Mouse (Mus musculus): ENCODE data around the gene Mier3. TPM values are rescaled to one million over a fixed set of nuclear protein-coding genes. Genes with fewer than 3 reads are reported as not detected.

Gene Mier3
- polyA plus RNA-seq, 1 experiment from 2014 or later: 19.5 TPM

DNA sequence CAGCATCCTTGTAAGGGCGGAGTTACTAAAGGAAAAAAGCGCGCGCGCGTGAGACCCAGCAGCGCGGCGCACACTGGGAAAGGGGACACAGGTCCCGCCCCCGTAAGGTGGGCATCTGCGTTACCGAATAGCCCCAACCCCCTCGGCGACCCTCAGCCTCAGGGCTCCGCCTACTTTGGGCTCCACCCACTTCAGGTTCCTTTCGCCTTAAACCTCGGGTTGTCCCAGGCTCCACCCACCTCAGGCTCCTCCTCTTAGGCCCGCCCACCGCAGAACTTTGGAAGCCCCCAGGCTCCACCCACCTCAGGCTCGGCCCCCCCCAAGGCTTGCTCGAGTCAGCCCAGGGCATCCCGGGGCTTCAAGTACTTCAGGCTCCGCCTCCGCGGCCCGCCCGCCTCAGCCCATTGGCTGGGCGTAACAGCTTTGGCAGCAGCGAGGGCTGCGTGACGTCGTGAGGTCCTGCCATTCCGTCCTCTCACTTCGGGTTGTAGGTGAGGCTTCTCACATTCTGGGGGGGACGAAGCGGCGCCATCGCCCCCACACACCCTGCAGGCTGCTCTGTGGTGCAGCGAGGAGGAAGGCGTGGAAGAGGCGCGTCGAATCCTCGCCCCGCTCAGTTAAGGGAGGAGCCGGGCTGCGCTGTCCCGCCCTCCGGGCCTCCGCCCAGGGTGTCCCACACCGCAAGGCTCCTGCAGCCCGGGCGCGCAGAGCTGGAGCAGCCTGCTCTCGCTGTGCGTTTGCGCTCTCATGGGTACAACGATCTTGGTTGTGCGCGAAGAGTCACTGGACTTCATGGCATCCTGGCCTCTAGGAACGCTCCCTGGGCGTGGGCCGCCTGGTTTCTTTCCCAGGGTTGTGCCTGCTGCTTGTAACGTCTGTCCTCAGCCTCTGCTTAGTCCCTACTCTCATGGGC, 44.6 kb downstream of the Mier3 start:
- Histone ChIP-seq H3K27ac (ENCODE audit: low read length) (peak overlapping the region; percentile 66), H3K27me3 (ENCODE audit: control insufficient read depth, insufficient read depth, low read depth, low read length) (no peaks in the 10 kb centered on the region), H3K36me3 (ENCODE audit: control insufficient read depth, insufficient read depth, low read length) (no peaks in the 10 kb centered on the region), H3K4me2 (ENCODE audit: low read length) (peak overlapping the region; percentile 89), H3K9me3 (replicated peaks; ENCODE audit: control insufficient read depth, low read length, poor library complexity, severe bottlenecking) (0 out of 2 replicates have a peak, but pooled peaks cover 2% of the 10 kb centered on the region), H3K4me1 (ENCODE audit: control insufficient read depth, insufficient read depth, low read length) (peaks cover 8% of the 10 kb centered on the region; the same call in 1 of the 2 replicates), H3K4me3 (ENCODE audit: low read depth, low read length) (peak overlapping the region; percentile 76), H3K9ac (ENCODE audit: low read depth, low read length) (peak overlapping the region; percentile 71)
- peak; percentile 99 for ATAC-seq
- under 1% methylated on average over 64 of the region's 65 CpGs for WGBS

DNA sequence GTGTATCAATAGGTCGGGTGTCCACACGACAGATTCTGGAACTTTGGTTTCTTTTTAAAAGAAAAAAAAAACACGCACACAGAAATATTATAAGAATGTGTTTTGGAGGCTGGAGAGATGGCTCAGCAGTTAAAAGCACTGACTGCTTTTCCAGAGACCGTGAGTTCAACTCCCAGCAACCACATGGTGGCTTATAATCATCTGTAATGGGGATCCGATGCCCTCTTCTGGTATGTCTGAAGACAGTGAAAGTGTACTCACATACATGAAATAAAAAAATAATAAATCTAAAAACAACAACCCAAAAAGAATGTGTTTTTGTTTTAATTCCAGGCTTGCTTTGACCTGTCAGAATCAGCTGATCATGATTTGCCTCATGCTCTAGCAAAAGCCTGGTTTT, 46.1 kb downstream of the Mier3 start:
- Histone ChIP-seq H3K27ac (ENCODE audit: low read length) (no peak overlapping the region), H3K4me2 (ENCODE audit: low read length) (no peak overlapping the region), H3K36me3 (ENCODE audit: control insufficient read depth, insufficient read depth, low read length) (no peaks in the 10 kb centered on the region), H3K27me3 (ENCODE audit: control insufficient read depth, insufficient read depth, low read depth, low read length) (no peaks in the 10 kb centered on the region), H3K4me1 (ENCODE audit: control insufficient read depth, insufficient read depth, low read length) (peaks cover 8% of the 10 kb centered on the region; the same call in 1 of the 2 replicates), H3K9ac (ENCODE audit: low read depth, low read length) (no peak overlapping the region), H3K4me3 (ENCODE audit: low read depth, low read length) (no peak overlapping the region), H3K9me3 (replicated peaks; ENCODE audit: control insufficient read depth, low read length, poor library complexity, severe bottlenecking) (0 out of 2 replicates have a peak, but pooled peaks cover 2% of the 10 kb centered on the region)
- no peak for ATAC-seq
- WGBS: 94% methylated on average over 5 of the region's 5 CpGs

DNA sequence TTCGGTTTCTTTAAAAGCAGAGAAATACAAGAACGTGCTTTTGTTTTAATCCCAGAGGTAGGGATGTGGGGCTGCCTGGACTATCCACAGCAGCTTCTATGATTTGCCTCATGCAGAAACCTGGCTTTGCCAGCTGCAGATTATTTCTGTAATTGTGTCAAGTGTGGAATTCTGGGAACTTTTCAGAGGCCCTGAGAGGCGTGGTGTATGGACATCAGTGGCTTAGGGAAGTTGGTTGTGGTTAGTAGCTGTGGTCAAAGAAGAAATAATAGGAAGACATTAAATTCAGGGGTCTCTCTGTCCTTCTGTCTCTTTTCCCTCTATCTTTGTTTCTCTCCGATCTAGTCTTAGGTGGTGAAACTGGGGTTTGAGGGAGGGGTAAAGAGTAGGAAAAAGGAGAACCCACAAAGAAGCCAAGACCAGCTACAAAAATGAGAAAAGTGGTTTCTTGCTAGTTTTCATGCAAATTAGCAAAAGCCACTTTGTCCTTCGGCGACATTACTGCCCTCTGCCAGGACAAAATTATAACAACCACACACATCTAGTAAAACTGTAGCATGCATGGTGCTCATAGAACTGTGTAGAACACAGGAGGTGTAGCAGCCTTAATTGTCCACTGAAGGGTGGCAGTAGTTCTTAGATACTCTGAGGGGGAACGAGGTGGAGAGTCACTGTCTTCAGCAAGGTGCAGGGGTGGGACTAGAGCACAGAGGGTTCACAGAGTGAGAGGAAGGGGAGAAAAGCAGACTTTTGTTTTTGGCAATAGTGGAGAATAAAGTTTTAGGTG, 60.6 kb downstream of the Mier3 start:
- Histone ChIP-seq H3K9me3 (replicated peaks; ENCODE audit: control insufficient read depth, low read length, poor library complexity, severe bottlenecking) (no peaks in the 10 kb centered on the region), H3K27me3 (ENCODE audit: control insufficient read depth, insufficient read depth, low read depth, low read length) (no peaks in the 10 kb centered on the region), H3K9ac (ENCODE audit: low read depth, low read length) (no peak overlapping the region), H3K36me3 (ENCODE audit: control insufficient read depth, insufficient read depth, low read length) (no peaks in the 10 kb centered on the region), H3K27ac (ENCODE audit: low read length) (no peak overlapping the region), H3K4me3 (ENCODE audit: low read depth, low read length) (no peak overlapping the region), H3K4me2 (ENCODE audit: low read length) (no peak overlapping the region), H3K4me1 (ENCODE audit: control insufficient read depth, insufficient read depth, low read length) (no peaks in the 10 kb centered on the region)
- no peak for ATAC-seq
- 78% methylated on average over 7 of the region's 7 CpGs for WGBS

DNA sequence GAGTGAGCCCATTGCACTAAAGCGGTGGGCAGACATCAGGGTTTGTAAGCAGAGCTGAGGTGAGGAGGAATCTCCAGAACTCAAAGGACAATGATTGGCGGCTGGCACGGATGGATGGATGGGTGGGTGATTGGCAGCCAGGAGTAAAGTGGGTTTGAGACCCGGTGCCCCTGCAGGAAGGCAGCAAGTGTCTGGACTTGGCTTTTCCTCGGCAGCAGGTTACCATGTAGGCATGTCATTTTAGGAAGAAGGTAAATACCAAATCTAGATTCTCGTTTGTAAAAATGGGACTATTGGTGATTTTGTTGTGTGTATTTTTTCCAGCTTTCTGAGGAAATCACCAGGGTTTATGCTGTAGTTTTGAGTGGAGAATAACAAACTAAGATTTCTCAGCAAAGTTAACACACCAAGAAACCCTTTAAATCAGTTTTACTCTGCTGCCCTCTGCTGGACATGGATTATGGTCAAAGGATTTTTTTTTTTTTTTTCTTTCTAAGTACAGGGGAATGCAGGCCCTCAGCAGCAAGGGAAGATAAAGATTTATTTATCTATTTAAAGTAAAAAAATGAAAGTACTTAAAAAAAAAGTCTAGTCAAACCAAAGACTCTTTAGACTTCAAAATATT, 61.3 kb downstream of the Mier3 start:
- Histone ChIP-seq H3K4me2 (ENCODE audit: low read length) (no peak overlapping the region), H3K27ac (ENCODE audit: low read length) (no peak overlapping the region), H3K9me3 (replicated peaks; ENCODE audit: control insufficient read depth, low read length, poor library complexity, severe bottlenecking) (no peaks in the 10 kb centered on the region), H3K27me3 (ENCODE audit: control insufficient read depth, insufficient read depth, low read depth, low read length) (no peaks in the 10 kb centered on the region), H3K36me3 (ENCODE audit: control insufficient read depth, insufficient read depth, low read length) (no peaks in the 10 kb centered on the region), H3K4me1 (ENCODE audit: control insufficient read depth, insufficient read depth, low read length) (no peaks in the 10 kb centered on the region), H3K4me3 (ENCODE audit: low read depth, low read length) (no peak overlapping the region), H3K9ac (ENCODE audit: low read depth, low read length) (no peak overlapping the region)
- no peak for ATAC-seq
- WGBS: 67% methylated on average over 6 of the region's 6 CpGs

DNA sequence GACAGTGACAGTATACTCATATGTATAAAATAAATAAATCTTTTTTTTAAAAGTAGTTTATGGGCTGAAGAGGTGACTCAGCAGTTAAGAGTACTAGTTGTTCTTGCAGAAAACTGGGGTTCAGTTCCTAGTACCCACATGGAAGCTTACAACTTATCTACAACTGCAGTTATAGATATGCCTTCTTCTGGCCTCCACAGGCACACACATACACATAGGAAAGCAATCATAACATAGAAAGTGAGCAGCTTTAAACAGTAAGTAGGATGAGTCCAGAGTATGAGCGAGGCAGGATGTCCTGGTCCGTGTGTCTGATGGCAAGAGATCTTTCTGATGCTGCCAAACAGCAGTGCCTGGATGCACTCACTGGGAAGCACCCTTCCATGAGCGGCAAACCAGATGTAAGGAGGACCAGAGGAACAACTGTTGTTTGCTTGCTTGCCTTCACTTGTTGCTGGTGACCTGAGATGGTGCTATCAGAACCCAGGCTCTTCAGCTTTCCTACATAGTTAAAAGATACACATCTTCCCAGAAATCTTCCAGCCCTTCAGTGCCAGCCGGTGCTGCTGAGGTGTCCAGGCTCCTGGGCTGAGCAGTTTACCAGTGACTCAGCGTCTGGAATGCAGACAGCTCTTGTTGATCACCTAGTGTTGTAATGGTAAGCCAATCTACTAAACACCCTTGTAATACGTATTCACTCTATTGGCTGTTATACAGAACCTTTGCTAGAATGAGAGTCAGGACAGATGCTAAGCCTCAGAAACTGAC, 63.6 kb downstream of the Mier3 start:
- WGBS: 86% methylated on average over 6 of the region's 6 CpGs
- no peaks in the 10 kb centered on the region for H3K27me3 ChIP-seq (ENCODE audit: control insufficient read depth, insufficient read depth, low read depth, low read length)

DNA sequence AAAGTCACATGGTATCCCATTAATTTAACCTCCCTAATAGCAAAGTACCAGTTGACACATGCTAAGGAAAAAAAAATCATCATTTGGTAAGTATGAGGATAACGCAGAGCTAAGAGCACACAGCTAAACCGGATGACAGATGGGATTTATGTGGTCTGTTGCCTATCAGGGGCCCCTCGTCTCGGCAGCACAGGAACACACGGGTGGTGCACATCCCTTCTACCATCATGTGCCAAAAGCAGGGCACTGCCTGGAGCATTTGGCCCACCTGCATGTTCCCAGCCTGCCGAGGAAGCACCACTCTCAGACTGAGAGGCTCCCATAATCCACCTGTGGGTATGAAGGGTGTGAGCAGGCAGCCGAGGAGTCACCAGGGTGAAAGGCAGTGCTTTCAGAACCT, 64.4 kb downstream of the Mier3 start:
- Histone ChIP-seq H3K27me3 (ENCODE audit: control insufficient read depth, insufficient read depth, low read depth, low read length) (no peaks in the 10 kb centered on the region), H3K4me1 (ENCODE audit: control insufficient read depth, insufficient read depth, low read length) (no peaks in the 10 kb centered on the region), H3K4me3 (ENCODE audit: low read depth, low read length) (no peak overlapping the region), H3K36me3 (ENCODE audit: control insufficient read depth, insufficient read depth, low read length) (peaks cover 3% of the 10 kb centered on the region; the same call in 1 of the 2 replicates), H3K4me2 (ENCODE audit: low read length) (no peak overlapping the region), H3K9ac (ENCODE audit: low read depth, low read length) (0 out of 2 replicates have a peak overlapping the region, but pooled peaks have one; percentile 14), H3K9me3 (replicated peaks; ENCODE audit: control insufficient read depth, low read length, poor library complexity, severe bottlenecking) (no peaks in the 10 kb centered on the region), H3K27ac (ENCODE audit: low read length) (no peak overlapping the region)
- 0 out of 2 replicates have a peak, but pooled peaks have one; percentile 11 for ATAC-seq
- 86% methylated on average over 7 of the region's 7 CpGs for WGBS

More for the DNA sequence above, 63.6 kb downstream of the Mier3 start:
- no peak for ATAC-seq
- no peaks in the 10 kb centered on the region for H3K4me1 ChIP-seq (ENCODE audit: control insufficient read depth, insufficient read depth, low read length)
- H3K4me3 ChIP-seq (ENCODE audit: low read depth, low read length): no peak overlapping the region
- H3K9me3 ChIP-seq (replicated peaks; ENCODE audit: control insufficient read depth, low read length, poor library complexity, severe bottlenecking): no peaks in the 10 kb centered on the region
- H3K27ac ChIP-seq (ENCODE audit: low read length): no peak overlapping the region
- no peak overlapping the region for H3K4me2 ChIP-seq (ENCODE audit: low read length)
- no peak overlapping the region for H3K9ac ChIP-seq (ENCODE audit: low read depth, low read length)
- H3K36me3 ChIP-seq (ENCODE audit: control insufficient read depth, insufficient read depth, low read length): no peaks in the 10 kb centered on the region; the same call in 1 of the 2 replicates

DNA sequence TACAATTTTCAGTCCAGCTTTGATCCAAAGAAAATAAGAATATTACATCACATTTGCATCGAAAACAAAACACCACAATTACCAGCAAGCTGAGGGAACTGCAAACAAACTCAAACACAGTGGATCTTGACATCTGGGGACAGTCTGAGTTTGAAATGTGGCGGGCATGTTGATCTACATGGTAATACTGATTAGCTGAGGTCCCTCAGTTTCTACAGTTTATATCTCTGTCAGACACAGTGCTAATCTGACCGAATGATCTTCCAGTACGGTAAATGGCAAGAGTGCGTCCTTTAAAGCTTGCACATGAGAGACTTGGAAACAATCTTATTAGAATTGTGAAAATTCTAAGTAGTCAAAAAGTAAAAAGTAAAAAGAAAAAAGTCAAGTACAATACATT, 66.1 kb downstream of the Mier3 start:
- Histone ChIP-seq H3K4me2 (ENCODE audit: low read length) (no peak overlapping the region), H3K9me3 (replicated peaks; ENCODE audit: control insufficient read depth, low read length, poor library complexity, severe bottlenecking) (no peaks in the 10 kb centered on the region), H3K4me3 (ENCODE audit: low read depth, low read length) (no peak overlapping the region), H3K9ac (ENCODE audit: low read depth, low read length) (no peak overlapping the region), H3K36me3 (ENCODE audit: control insufficient read depth, insufficient read depth, low read length) (peaks cover 6% of the 10 kb centered on the region; the same call in 1 of the 2 replicates), H3K27me3 (ENCODE audit: control insufficient read depth, insufficient read depth, low read depth, low read length) (no peaks in the 10 kb centered on the region), H3K27ac (ENCODE audit: low read length) (no peak overlapping the region), H3K4me1 (ENCODE audit: control insufficient read depth, insufficient read depth, low read length) (no peaks in the 10 kb centered on the region)
- WGBS: 93% methylated on average over 5 of the region's 5 CpGs
- no peak for ATAC-seq

DNA sequence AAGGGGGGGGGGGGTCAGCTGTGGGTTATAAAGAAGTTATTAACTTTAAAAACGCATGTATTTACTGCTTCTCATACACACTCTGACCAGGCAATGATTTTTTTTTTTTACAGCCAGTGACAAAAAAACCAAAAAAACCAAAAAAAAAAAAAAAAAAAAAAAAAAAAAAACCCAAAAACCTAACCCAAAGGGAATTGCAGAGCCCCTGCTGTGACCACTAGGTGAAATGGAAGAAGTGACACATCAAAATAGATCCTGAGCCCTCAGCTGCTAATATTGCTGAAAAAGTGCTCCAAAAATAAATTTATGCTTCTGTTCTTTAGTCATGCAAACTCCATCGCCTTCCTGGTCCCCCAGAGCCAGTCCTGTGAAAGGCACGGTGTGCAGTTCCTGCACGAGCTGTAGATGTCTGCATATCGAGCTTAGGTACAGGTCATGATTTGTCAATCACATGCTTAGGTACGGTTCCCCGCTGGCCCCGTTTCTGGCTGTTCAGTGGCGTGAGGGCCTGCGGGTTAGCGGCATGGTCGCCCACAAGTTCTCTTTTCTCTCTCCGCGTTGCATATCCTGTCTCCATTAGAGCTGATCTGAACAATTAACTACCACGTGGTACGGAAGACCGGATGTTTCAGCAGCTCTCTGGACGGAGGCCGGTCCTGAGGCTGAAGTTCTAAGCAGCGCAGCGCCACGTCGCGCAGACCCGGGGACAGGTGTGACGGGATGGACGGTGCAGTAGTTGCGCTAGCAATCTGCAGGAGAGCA, 67.7 kb downstream of the Mier3 start:
- WGBS: 94% methylated on average over 28 of the region's 28 CpGs

More for the DNA sequence above, 67.7 kb downstream of the Mier3 start:
- peaks cover 13% of the 10 kb centered on the region for H3K36me3 ChIP-seq (ENCODE audit: control insufficient read depth, insufficient read depth, low read length)
- no peaks in the 10 kb centered on the region for H3K9me3 ChIP-seq (replicated peaks; ENCODE audit: control insufficient read depth, low read length, poor library complexity, severe bottlenecking)
- H3K4me1 ChIP-seq (ENCODE audit: control insufficient read depth, insufficient read depth, low read length): no peaks in the 10 kb centered on the region
- H3K9ac ChIP-seq (ENCODE audit: low read depth, low read length): no peak overlapping the region
- no peak overlapping the region for H3K27ac ChIP-seq (ENCODE audit: low read length)
- H3K4me3 ChIP-seq (ENCODE audit: low read depth, low read length): no peak overlapping the region
- no peak for ATAC-seq
- no peak overlapping the region for H3K4me2 ChIP-seq (ENCODE audit: low read length)
- no peaks in the 10 kb centered on the region for H3K27me3 ChIP-seq (ENCODE audit: control insufficient read depth, insufficient read depth, low read depth, low read length)

Data from midbrain, embryonic 16.5 days (tissue).